ENCODE assay signal across 8 mouse cellular contexts in the genomic region with DNA sequence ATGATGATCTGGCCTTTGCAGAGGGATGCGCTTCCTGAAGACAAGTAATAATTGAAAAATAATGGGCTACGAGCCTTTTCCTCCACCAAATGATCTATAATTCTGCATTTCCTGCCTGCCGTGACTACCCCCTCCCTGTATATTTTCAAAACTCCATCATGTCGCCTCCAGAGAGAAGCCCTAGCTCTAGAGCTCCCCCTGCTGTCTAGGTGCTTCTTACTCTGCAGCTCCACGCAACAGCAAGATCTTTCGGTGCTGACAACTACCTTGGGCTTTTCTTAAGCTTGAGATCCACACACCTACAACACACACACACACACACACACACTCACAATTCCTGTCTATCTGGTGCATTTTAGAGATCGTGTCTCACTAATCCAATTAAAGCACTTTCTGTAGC. TPM values are rescaled to one million over a fixed set of nuclear protein-coding genes. Genes with fewer than 3 reads are reported as not detected.
A peak's percentile ranks its signal among the peaks of the same experiment; 100 is the strongest.
DNase-seq lines count a peak whose midpoint lies in the region; ATAC-seq and TF ChIP-seq lines count a peak whose summit lies in the region.

No protein-coding gene starts in this region.

- no peak overlapping the region for H3K4me2 ChIP-seq in forebrain, embryonic 14.5 days (ENCODE audit: low read length)
- no peak overlapping the region for H3K4me2 ChIP-seq in forebrain, embryonic 12.5 days

- ATAC-seq in forebrain, embryonic 14.5 days: no peak
- no peak; the same call in 1 of the 2 replicates for ATAC-seq in forebrain, embryonic 12.5 days (ENCODE audit: low FRiP score)
- ATAC-seq in frontal cortex, adult (ENCODE audit: low TSS enrichment): peak; percentile 79

- H3K9me3 ChIP-seq in forebrain, embryonic 14.5 days (replicated peaks; ENCODE audit: control insufficient read depth, low read length): no peaks in the 10 kb centered on the region
- H3K9me3 ChIP-seq in forebrain, embryonic 12.5 days: no peaks in the 10 kb centered on the region

- no peaks in the 10 kb centered on the region for H3K4me1 ChIP-seq in forebrain, embryonic 14.5 days (ENCODE audit: control insufficient read depth, insufficient read depth, low read length)
- no peaks in the 10 kb centered on the region for H3K4me1 ChIP-seq in forebrain, embryonic 12.5 days

- no peaks in the 10 kb centered on the region for H3K27me3 ChIP-seq in forebrain, embryonic 14.5 days (replicated peaks; ENCODE audit: control insufficient read depth, insufficient read depth, low read length)
- H3K27me3 ChIP-seq in forebrain, embryonic 12.5 days: no peaks in the 10 kb centered on the region

- H3K9ac ChIP-seq in forebrain, embryonic 14.5 days (ENCODE audit: low read length): no peak overlapping the region
- H3K9ac ChIP-seq in forebrain, embryonic 12.5 days: no peak overlapping the region

- no peaks in the 10 kb centered on the region for H3K36me3 ChIP-seq in forebrain, embryonic 14.5 days (ENCODE audit: control insufficient read depth, insufficient read depth, low read length)
- H3K36me3 ChIP-seq in forebrain, embryonic 12.5 days (replicated peaks): no peaks in the 10 kb centered on the region

- no peak overlapping the region for H3K27ac ChIP-seq in forebrain, embryonic 14.5 days (ENCODE audit: low read depth, low read length)
- H3K27ac ChIP-seq in forebrain, embryonic 12.5 days: no peak overlapping the region
- H3K27ac ChIP-seq in layer of hippocampus, adult 2 months: no peak overlapping the region

- H3K4me3 ChIP-seq in forebrain, embryonic 14.5 days (ENCODE audit: low read depth, low read length): no peak overlapping the region
- no peak overlapping the region for H3K4me3 ChIP-seq in forebrain, embryonic 12.5 days (replicated peaks)
- H3K4me3 ChIP-seq in layer of hippocampus, adult 2 months: no peak overlapping the region

- peak; percentile 85 for TF ChIP-seq CTCF in layer of hippocampus, adult 2 months (conservative IDR thresholded peaks at IDR 0.05)

- DNase-seq in forebrain, embryonic 14.5 days (ENCODE audit: low spot score): peak; percentile 51
- peak; percentile 71 for DNase-seq in A20 (ENCODE audit: low read depth, low spot score)
- DNase-seq in adrenal gland, postnatal 10 days: peak; percentile 85
- peak; percentile 63 to 87 for DNase-seq in layer of hippocampus, adult 2 months (ENCODE audit: low spot score in 2 of 2)
- DNase-seq in lung, postnatal 25 days (ENCODE audit: low spot score): peak; percentile 67
- peak; percentile 37 to 78 for DNase-seq in spleen, postnatal 4 days (ENCODE audit: low spot score in 2 of 2)

- 58% methylated on average over 7 of the region's 7 CpGs for WGBS in forebrain, embryonic 14.5 days
- 56% methylated on average over 7 of the region's 7 CpGs for WGBS in forebrain, embryonic 12.5 days

RNA-seq across cellular contexts. Expression of a gene that starts 17.6 kb away (rescaled TPM):
- 2.8 and 3.3 TPM in 2 replicates for polyA plus RNA-seq in forebrain, embryonic 14.5 days (2014; fragmentation: Nextera tagmentation; extraction: Ambion mirVana)
- 1.3 and 2.3 TPM in 2 replicates for polyA plus RNA-seq in forebrain, embryonic 12.5 days (2016; fragmentation: Nextera tagmentation; extraction: Ambion mirVana)
- 1 to 10 TPM; 1.0 to 1.6 TPM for total RNA-seq in adrenal gland, postnatal 10 days (2021)
- 1 to 10 TPM; 2.5 TPM for total RNA-seq in layer of hippocampus, adult 2 months (2021)

RNA-seq across cellular contexts. Expression of a gene that starts 17.9 kb away (rescaled TPM):
- polyA plus RNA-seq in forebrain, embryonic 14.5 days (2014; fragmentation: Nextera tagmentation; extraction: Ambion mirVana): 27.2 and 29.5 TPM in 2 replicates
- 20.3 and 22.2 TPM in 2 replicates for polyA plus RNA-seq in forebrain, embryonic 12.5 days (2016; fragmentation: Nextera tagmentation; extraction: Ambion mirVana)
- 1 to 10 TPM; 5.7 to 7.6 TPM for total RNA-seq in adrenal gland, postnatal 10 days (2021)
- 10 to 100 TPM; 17.5 to 20.0 TPM for total RNA-seq in layer of hippocampus, adult 2 months (2021)
